Mouse (Mus musculus) E14TG2a.4 (cell line): ENCODE data around the gene Zhx3.

Source experiments
- CTCF ChIP-seq: conservative IDR thresholded peaks from 2 replicates; pipeline ENCODE4 v1.5.1; 2014; ENCODE audit warnings: low read length
- NANOG ChIP-seq: IDR thresholded peaks from 2 replicates; pipeline ENCODE4 v1.6.1; 2014; ENCODE audit warnings: borderline replicate concordance, low read length, mixed read lengths
- POU5F1 ChIP-seq: IDR thresholded peaks from 2 replicates; pipeline ENCODE4 v1.6.1; 2014; ENCODE audit warnings: low read length, borderline replicate concordance

DNA sequence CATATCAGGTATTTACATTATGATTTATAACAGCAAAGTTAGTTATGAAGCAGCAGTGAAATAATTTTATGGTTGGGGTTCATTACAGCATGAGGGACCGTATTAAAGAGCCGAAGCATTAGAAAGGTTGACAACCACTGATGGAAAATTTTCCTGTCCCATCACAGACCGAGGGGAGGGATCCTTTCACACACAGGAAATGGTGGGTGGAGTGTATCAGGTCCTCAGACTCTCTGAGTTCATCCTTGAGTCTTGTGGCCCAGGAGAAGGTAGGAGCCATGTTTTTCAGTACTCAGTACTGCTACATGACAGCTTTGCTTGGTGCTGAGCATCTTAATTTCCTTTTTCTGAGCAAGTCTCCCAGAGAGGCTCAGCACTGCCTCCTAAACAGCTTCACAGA lies 109.0 kb downstream of the Zhx3 start:
- TF ChIP-seq CTCF (no peak), POU5F1 (no peak), NANOG (no peak)
